Mouse (Mus musculus) thymus, adult 2 months (tissue): Measurements from ENCODE around the gene Catsper4.

Experiments used
- CTCF ChIP-seq: fragments of 200-500 bp; IDR thresholded peaks from 2 replicates; pipeline ENCODE4 v1.5.1; 2012; ENCODE audit warnings: mild to moderate bottlenecking, control low read depth, low read length, moderate library complexity, borderline replicate concordance; ENCODE audit not compliant: control insufficient read depth, poor library complexity, insufficient read depth; ENCODE audit errors: extremely low read depth
- POLR2A ChIP-seq: fragments of 200-500 bp; IDR thresholded peaks from 2 replicates; pipeline ENCODE4 v1.6.1; 2012; ENCODE audit warnings: mild to moderate bottlenecking, low read length, control low read depth, moderate library complexity; ENCODE audit not compliant: control insufficient read depth, poor library complexity, insufficient read depth; ENCODE audit errors: extremely low read depth

- TF ChIP-seq CTCF (no peak), POLR2A (no peak)
These were observed 45.7 kb upstream of the Catsper4 start for GRCm38 (mm10) chr4:134272731-134273416.
